Mouse (Mus musculus) cerebellum, postnatal 14 days (tissue): ENCODE data around the gene Pex16.

Experiments
- DNase-seq, 2 experiments: peaks; one replicate each; pipeline ENCODE4 v3.0.0; 2021; ENCODE audit warnings: mixed read lengths in 2 of 2

Gene Pex16

DNA sequence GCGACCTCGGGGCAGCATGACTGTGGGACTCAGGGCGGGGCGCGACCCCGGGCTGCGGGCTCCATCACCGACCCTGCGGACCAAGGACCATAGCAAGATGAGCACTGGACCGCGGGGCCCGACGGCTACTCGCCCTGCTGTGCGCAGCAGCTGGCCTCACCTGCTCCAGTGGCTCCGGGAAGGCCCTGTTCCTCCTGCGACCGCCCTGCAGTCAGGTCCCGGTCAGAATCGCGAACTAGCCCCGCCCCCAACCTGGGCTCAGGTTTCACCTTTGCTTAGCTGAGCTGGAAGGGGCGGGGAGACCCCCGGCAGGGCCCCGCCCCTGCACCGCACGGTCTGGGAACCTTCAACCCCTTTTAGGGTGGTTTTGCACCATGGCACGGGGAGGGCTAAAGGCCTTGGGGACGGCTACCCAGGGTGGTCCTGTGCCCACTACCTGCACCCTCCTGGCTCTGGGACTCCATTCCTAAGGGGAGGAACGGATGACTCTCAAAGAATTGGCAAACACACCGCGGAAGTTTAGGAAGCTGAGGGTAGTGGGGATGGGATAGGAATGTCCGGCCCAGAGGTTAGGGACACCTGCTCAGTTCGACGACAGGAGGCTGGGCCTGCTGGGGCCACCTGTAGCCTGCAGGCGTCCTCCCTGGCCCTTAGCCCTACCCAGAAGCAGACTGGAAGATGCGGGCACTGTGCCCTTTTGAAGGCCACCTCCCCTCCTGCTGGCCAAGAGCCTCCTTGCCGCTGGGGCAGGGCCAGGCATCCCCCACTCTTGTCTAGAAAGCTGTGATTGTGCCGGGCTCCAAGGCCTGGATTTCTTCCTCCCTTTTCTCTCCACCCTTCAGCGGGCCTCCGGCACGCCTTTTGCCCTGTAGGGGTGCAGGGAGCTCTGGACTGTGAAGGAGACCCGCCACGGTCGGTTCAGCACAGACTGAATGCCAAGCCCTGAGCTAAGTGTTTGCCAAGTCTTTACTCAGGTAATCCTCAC, 3.4 kb upstream of the Pex16 start:
- DNase-seq: peak in 1 of 2 experiments; percentile 69

DNA sequence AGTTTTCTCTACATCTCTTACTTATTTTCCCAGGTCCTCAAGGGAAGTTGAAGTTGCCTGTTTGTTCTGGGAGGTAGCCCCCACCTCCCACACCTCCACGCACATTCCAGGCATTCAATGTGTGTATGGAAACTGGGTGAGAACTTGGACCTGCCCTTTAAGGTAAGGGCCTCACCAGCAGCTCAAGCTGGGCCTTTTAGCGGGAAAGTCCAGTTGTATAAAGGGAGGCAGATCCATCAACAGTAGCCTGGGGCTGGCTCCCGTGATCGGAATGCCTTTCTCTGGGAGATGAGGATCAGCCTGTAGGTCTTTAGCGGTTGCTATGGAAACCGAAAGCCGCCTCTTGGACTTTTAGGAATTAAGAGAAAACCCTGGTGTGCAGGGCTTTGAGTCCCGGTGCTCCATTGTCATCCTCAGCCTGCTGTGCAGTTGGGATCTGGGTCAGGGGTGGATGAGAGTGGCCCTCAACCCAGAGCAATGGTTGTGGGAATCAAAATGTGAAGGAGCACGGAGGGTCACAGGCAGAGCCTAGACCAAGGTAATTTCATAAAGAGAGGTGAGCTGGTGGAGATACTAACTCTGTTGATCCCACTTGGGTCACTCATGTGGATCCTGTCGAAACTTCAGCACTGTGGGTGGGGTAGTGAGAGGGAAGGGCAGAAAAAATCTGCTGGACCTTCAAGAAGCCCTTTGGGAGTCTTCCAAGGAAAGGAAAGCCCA, 2.3 kb upstream of the Pex16 start:
- no peak for DNase-seq

- DNase-seq: peak; percentile 77 to 79
Measured at GRCm38 (mm10) chr2:92372767-92373436, 1.6 kb upstream of the Pex16 start.

GRCm38 (mm10) chr2:92373437-92373813, 1.1 kb upstream of the Pex16 start:
- no peak for DNase-seq

GRCm38 (mm10) chr2:92375099-92375623, 685 bp downstream of the Pex16 start:
- peak; percentile 92 to 93 for DNase-seq

GRCm38 (mm10) chr2:92375788-92376187, 1.3 kb downstream of the Pex16 start:
- DNase-seq: no peak

- DNase-seq: no peak
Measured at GRCm38 (mm10) chr2:92376300-92376699, 1.8 kb downstream of the Pex16 start.

DNA sequence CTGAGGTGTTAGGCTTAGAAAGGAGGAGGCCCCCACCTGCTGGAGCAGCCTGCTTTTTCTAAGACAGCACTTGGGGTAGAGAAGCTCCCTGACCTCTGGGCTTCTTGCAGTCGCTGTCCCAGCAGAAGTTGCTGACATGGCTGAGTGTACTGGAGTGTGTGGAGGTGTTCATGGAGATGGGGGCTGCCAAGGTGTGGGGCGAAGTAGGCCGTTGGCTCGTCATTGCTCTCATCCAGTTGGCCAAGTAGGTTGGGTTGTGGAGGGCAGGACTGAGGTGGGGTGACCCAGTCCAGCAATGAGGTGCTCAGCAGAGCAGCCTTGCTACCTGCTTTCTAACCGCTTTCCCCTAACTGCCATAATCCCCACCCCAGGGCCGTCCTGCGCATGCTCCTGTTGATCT, 2.8 kb downstream of the Pex16 start:
- peak in 1 of 2 experiments; percentile 4 for DNase-seq

DNA sequence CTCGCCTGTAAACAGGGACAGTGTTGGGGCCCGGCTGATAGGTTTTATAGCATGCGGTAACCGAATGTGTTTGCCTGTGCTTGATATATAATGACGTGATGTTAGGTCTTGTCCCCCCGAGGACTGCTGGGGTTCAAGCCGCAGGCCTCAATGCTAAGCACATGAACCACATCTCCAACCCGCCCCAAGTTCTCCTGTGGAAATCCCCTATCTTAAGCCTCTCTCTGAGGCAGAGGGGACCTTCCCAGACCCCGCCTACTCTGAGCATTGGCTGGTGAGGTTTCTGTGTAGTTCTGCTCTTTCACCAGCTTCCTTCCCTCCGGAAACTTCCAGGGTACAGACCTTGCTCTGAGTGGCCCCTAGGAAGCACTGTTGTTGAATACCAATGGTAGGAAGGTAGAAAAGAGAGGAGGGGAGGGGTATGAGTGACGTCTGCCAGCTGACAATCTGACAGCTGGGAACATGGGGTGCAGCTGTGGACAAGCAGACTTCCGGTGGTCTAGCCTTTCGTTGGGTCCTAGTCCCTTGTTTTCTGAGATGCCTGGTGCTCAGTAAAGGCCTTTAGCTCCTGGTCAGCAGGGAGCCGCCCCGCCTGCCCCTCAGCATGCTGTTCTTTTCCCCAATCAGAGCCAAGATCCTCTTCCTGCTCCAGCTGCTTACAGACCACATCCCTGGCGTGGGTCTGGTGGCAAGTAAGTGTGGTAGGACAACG, 5.5 kb downstream of the Pex16 start:
- DNase-seq: peak in 1 of 2 experiments; percentile 25

- peak in 1 of 2 experiments; percentile 31 for DNase-seq
Measured at GRCm38 (mm10) chr2:92380495-92381050, 6.1 kb downstream of the Pex16 start.

DNA sequence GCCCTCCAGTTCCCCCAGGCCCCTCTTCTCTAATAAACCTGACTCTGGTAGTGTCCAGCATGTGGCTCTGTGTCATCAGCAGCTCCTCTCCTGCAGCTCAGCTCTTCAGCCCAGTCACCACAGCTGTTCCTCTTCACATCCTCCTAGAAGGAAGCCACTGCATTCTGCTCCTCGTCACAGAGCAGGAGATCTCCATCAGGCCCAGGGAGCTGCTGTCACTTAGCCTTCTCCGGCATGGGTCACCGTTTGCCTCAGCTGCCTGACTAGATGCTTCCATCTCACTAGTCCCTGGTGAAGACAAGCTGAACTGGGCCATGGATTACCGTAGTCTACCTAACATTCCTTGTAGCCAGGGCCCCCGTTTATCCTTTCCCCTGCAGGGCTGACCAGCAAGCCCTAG, 6.7 kb downstream of the Pex16 start:
- no peak for DNase-seq

- DNase-seq: peak; percentile 58 to 69
Measured at GRCm38 (mm10) chr2:92381901-92382588, 7.6 kb downstream of the Pex16 start, which contains the start of gene 1700029I15Rik. Gene 1700029I15Rik (plus strand): TSS chr2:92382538.

- DNase-seq: no peak
Measured at GRCm38 (mm10) chr2:92382759-92383158, 8.3 kb downstream of the Pex16 start.

DNA sequence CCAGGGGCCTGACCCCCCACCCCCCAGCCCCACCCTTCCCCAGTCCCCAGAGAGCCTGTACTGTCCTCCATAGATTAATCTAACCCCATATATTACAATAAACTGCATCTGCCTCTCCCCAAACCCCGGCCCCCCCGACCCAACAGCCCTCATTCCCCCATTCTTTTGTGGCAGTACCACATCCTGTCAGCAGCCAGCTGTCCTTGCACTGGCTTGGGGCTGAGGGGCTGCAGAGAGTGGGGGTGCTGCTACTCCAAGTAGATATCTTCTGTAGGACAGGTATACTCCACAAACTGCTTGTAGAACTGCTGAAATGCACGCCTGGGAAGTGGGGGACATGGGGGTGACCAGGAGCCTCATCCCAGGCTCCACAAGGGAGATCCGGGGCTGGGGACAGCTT, 9.6 kb downstream of the Pex16 start:
- no peak for DNase-seq

GRCm38 (mm10) chr2:92385113-92386051, 10.9 kb downstream of the Pex16 start:
- peak in 1 of 2 experiments; percentile 50 for DNase-seq

GRCm38 (mm10) chr2:92386821-92387570, 12.5 kb downstream of the Pex16 start:
- DNase-seq: no peak

DNA sequence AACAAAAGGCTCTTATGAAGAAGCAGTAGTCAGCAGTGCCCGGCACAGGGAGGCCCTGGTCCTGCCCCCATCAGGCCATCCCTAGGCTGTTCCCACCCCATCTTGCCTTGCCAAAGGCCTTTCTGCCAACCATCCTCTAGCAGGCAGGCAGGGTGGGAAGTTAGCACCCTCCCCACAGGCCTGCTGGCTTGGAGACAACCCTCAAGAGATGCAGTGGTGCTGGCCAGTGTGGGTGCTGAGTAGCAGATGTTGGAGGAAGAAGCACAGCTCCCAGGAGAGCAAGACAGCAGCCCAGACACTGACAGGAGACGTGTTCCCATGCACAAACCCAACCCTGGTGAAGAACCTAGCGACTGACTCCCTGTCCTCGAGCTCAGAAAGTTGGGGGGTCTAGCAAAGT, 13.2 kb downstream of the Pex16 start:
- DNase-seq: no peak

DNA sequence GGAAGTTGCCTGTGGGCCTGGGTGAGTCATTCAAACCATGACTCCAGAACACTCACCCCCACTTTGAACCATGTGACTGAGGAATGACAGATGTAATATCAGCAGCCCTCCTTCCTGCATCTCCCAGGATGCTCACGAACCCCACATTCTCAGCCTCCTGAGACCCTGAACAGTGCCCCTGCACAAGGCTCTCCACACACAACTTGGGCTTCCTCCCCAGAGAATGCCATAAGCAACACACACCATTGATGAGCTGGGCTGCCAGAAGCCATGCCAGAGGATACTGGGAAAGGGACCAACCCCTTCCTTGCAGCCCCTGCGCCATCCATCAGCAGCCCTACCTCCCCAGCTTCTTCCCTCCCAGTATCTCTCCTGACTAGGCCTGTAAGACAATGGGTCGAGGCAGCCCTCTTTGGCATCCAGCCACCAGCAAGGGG, 13.6 kb downstream of the Pex16 start:
- DNase-seq: peak in 1 of 2 experiments; percentile 48
